Mouse (Mus musculus) Patski (cell line): ENCODE results near the gene Mgme1. TPM values are rescaled to one million over a fixed set of nuclear protein-coding genes. Genes with fewer than 3 reads are reported as not detected.
A peak's percentile ranks its signal among the peaks of the same experiment; 100 is the strongest.

Experiments used
- ATAC-seq: fragments of 100-300 bp; one replicate; pipeline ENCODE4 v1.8.0; 2021
- CTCF ChIA-PET: fragments of 350-600 bp; sonication (Branson Sonifier 250); formaldehyde crosslinking; loops from one replicate; lab custom pipeline; 2022; ENCODE audit warnings: inconsistent platforms; lab: Charles Lee
- POLR2A ChIA-PET: fragments of 350-600 bp; sonication (Branson Sonifier 250); formaldehyde crosslinking; loops from one replicate; lab custom pipeline; 2022; ENCODE audit warnings: antibody characterized with exemption, inconsistent platforms; lab: Charles Lee
- DNase-seq: peaks from one replicate; pipeline ENCODE4 v3.0.0-alpha.2; 2011; ENCODE audit warnings: low read depth, low spot score
- H3K27me3 ChIP-seq: fragments of 371-371 bp; one replicate; pipeline ENCODE4 v1.5.1; 2021
- CTCF ChIP-seq: fragments of 100-300 bp; IDR thresholded peaks from one replicate; pipeline ENCODE4 v1.5.1; 2021
- in situ Hi-C: fragments of 300-500 bp; cut with MboI; formaldehyde crosslinking; loops from 3 replicates; pipeline ENCODE4 v1.11.1; 2018; ENCODE audit warnings: low pct_unique_long_range_greater_than_20kb, mixed read lengths
- polyA plus RNA-seq: library from polyadenylated mRNA; unstranded; gene quantifications from one replicate; pipeline ENCODE4 v1.2.3, GENCODE M21; 2021

The Mgme1 gene
- polyA plus RNA-seq, 1 experiment from 2014 or later = 6.0 TPM

- in situ Hi-C loops = no loop called here
- POLR2A ChIA-PET = interaction anchor here (0.7 kb wide), 1 partner anchor 36 kb away, joined by 3 read pairs; no protein-coding TSS in a partner anchor
- CTCF ChIA-PET = no interaction called here
- no peak for TF ChIP-seq CTCF
- DNase-seq (no peak), ATAC-seq (no peak)
- no peaks in the 10 kb centered on the region for H3K27me3 ChIP-seq
These were observed 5.4 kb upstream of the Mgme1 start for GRCm38 (mm10) chr2:144265120-144265488.

GRCm38 (mm10) chr2:144265916-144266683 is 4.4 kb upstream of the Mgme1 start:
- in situ Hi-C loops = no loop called here
- TF ChIP-seq CTCF = no peak
- no peaks in the 10 kb centered on the region for H3K27me3 ChIP-seq
- no peak for ATAC-seq
- DNase-seq = no peak
- POLR2A ChIA-PET = no interaction called here
- CTCF ChIA-PET = no interaction called here

GRCm38 (mm10) chr2:144267004-144267730 is 3.3 kb upstream of the Mgme1 start:
- DNase-seq = no peak
- ATAC-seq = no peak
- TF ChIP-seq CTCF = no peak
- CTCF ChIA-PET = no interaction called here
- POLR2A ChIA-PET = no interaction called here
- in situ Hi-C loops = no loop called here
- no peaks in the 10 kb centered on the region for H3K27me3 ChIP-seq

GRCm38 (mm10) chr2:144267731-144268015 is 2.8 kb upstream of the Mgme1 start:
- peak; percentile 48 for DNase-seq
- ChIA-PET CTCF (no interaction called here), POLR2A (no interaction called here)
- in situ Hi-C loops = no loop called here
- TF ChIP-seq CTCF = no peak
- ATAC-seq = peak; percentile 32
- H3K27me3 ChIP-seq = no peaks in the 10 kb centered on the region

GRCm38 (mm10) chr2:144268446-144269305 is 1.8 kb upstream of the Mgme1 start:
- no peak for TF ChIP-seq CTCF
- CTCF ChIA-PET = interaction anchor here (1.3 to 1.4 kb wide), 2 partner anchors 50 to 266 kb away, joined by 3 read pairs; no protein-coding TSS in a partner anchor
- DNase-seq = no peak
- H3K27me3 ChIP-seq = no peaks in the 10 kb centered on the region
- POLR2A ChIA-PET = interaction anchor here (0.6 kb wide), 1 partner anchor 1633 kb away, joined by 3 read pairs; the partner anchor contains the start of gene Naa20
- ATAC-seq = no peak
- in situ Hi-C loops = no loop called here

- in situ Hi-C loops = no loop called here
- no peak for DNase-seq
- CTCF ChIA-PET = interaction anchor here (1.3 to 1.4 kb wide), 2 partner anchors 50 to 266 kb away, joined by 3 read pairs; no protein-coding TSS in a partner anchor
- POLR2A ChIA-PET = interaction anchor here (0.6 kb wide), 1 partner anchor 1632 kb away, joined by 3 read pairs; the partner anchor contains the start of gene Naa20
- no peak for TF ChIP-seq CTCF
- ATAC-seq = no peak
- H3K27me3 ChIP-seq = no peaks in the 10 kb centered on the region
These were observed 1.2 kb upstream of the Mgme1 start for GRCm38 (mm10) chr2:144269306-144269650.

GRCm38 (mm10) chr2:144269679-144270475 is 586 bp upstream of the Mgme1 start:
- ChIA-PET POLR2A (interaction anchor here (0.6 kb wide), 1 partner anchor 271 kb away, joined by 3 read pairs; no protein-coding TSS in a partner anchor), CTCF (no interaction called here)
- H3K27me3 ChIP-seq = no peaks in the 10 kb centered on the region
- TF ChIP-seq CTCF = no peak
- DNase-seq (no peak), ATAC-seq (no peak)
- in situ Hi-C loops = no loop called here

- ChIA-PET CTCF (no interaction called here), POLR2A (no interaction called here)
- H3K27me3 ChIP-seq = no peaks in the 10 kb centered on the region
- in situ Hi-C loops = no loop called here
- TF ChIP-seq CTCF = no peak
- DNase-seq (no peak), ATAC-seq (no peak)
These were observed 1.6 kb downstream of the Mgme1 start for GRCm38 (mm10) chr2:144272088-144272487.

- in situ Hi-C loops = no loop called here
- TF ChIP-seq CTCF = no peak
- H3K27me3 ChIP-seq = no peaks in the 10 kb centered on the region
- ChIA-PET POLR2A (no interaction called here), CTCF (no interaction called here)
- DNase-seq = no peak
- no peak for ATAC-seq
These were observed 4.3 kb downstream of the Mgme1 start for GRCm38 (mm10) chr2:144274741-144275140.

GRCm38 (mm10) chr2:144276885-144277284 is 6.4 kb downstream of the Mgme1 start:
- TF ChIP-seq CTCF = no peak
- DNase-seq (no peak), ATAC-seq (no peak)
- POLR2A ChIA-PET = interaction anchor here (0.7 kb wide), 1 partner anchor 347 kb away, joined by 3 read pairs; no protein-coding TSS in a partner anchor
- in situ Hi-C loops = no loop called here
- CTCF ChIA-PET = no interaction called here
- no peaks in the 10 kb centered on the region for H3K27me3 ChIP-seq
